In genomic region chr7:92758067-92758466, GRCm38 (mm10) we compare ENCODE assay signal across 13 mouse cellular contexts.
"Had no signal": no experiment of that assay in that cellular context is flagged by ENCODE, and none has a peak within 500 bp of the region (broad histone marks: within the 10 kb centered on the region; RNA-seq: fewer than 3 reads in every experiment).

No protein-coding gene starts in this region.

- H3K4me2 ChIP-seq: limb, embryonic 12.5 days; liver, embryonic 13.5 days; lung, embryonic 15.5 days; midbrain, embryonic 12.5 days had no signal

- ATAC-seq: liver, postnatal 0 days; midbrain, embryonic 16.5 days had no signal

- H3K36me3 ChIP-seq: limb, embryonic 12.5 days; liver, embryonic 13.5 days; lung, embryonic 15.5 days; midbrain, embryonic 12.5 days had no signal

- DNase-seq: kidney, postnatal 36 days; layer of hippocampus, adult 9-11 months; layer of hippocampus, postnatal 36 days; liver; liver, embryonic 13.5 days; liver, postnatal 0 days; right cerebral cortex, postnatal 25 days; spleen, adult 18-20 months; thymus, postnatal 36 days had no signal

- H3K4me3 ChIP-seq: limb, embryonic 12.5 days; liver, embryonic 13.5 days; lung, embryonic 15.5 days; midbrain, embryonic 12.5 days had no signal

- H3K9me3 ChIP-seq: limb, embryonic 12.5 days; liver, embryonic 13.5 days; lung, embryonic 15.5 days; midbrain, embryonic 12.5 days had no signal

- H3K27me3 ChIP-seq: limb, embryonic 12.5 days; liver, embryonic 13.5 days; lung, embryonic 15.5 days; midbrain, embryonic 12.5 days had no signal

- H3K4me1 ChIP-seq: limb, embryonic 12.5 days; liver, embryonic 13.5 days; lung, embryonic 15.5 days; midbrain, embryonic 12.5 days had no signal

- H3K27ac ChIP-seq: limb, embryonic 12.5 days; liver, embryonic 13.5 days; lung, embryonic 15.5 days; midbrain, embryonic 12.5 days had no signal
